Mouse (Mus musculus): Measurements from ENCODE around the gene Nek11. TPM values are rescaled to one million over a fixed set of nuclear protein-coding genes. Genes with fewer than 3 reads are reported as not detected.

Nek11 gene
- polyA plus RNA-seq, 1 experiment from 2014 or later = 0.72 TPM

DNA sequence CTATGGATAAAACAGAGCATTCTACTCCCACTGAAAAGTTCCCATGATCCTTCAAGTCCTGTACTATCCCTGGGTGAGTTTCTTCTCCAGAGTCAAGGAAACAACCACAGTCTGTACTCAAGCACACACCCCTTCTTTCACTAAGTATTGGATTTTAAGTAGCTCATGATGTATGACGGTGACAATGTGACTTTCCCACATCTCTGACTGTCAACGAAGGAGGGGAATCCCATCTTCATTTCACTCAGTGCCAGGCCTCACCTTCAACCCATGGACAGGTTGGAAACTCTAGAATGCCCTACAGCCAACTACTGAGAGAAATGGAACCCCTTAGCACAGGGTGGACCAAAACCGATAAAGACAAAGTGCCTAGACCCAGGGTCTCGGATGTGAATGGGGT is 29.1 kb downstream of the Nek11 start:
- no peak for ATAC-seq (ENCODE audit: insufficient number of reproducible peaks, insufficient read depth, low FRiP score, low TSS enrichment)
- H3K36me3 ChIP-seq = no peaks in the 10 kb centered on the region
- H3K9me3 ChIP-seq = no peaks in the 10 kb centered on the region
- H3K27me3 ChIP-seq = no peaks in the 10 kb centered on the region
- no peaks in the 10 kb centered on the region for H3K4me1 ChIP-seq
- no peak overlapping the region for H3K9ac ChIP-seq
- WGBS = 86% methylated on average over 4 of the region's 4 CpGs
- no peak overlapping the region for H3K27ac ChIP-seq
- H3K4me2 ChIP-seq (replicated peaks) = no peak overlapping the region
- no peak overlapping the region for H3K4me3 ChIP-seq

DNA sequence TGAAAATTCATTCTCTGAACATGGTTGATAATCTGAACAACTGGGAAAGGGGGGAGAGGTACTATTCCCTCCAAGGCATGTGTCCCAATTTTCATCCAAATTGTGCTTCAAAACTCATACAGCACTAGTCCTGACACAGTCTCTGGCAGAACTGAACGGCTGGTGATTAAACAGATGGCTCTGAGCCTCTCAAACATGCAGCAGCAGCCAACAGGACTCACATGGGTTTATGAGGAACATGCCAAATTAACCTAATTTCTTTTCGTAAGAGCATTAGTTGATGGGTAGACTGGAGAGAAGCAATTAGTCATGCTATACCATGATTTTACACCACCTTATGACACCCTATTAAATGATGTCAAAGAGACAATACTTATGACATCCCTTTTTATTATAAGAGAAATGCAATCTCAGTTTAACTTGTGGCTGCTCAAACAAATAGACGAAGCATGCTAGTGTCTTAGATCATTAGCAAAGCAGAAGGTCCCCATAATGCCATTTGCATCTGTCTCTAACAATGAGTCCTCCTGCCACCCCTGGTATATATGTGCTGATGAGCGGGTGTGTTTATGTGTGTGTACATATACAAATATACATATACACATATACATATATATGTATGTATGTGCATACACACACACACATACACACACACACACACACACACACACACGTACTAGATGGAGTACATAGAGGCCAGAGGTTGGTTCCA is 31.6 kb downstream of the Nek11 start:
- Histone ChIP-seq H3K9ac (no peak overlapping the region), H3K4me2 (replicated peaks) (no peak overlapping the region), H3K27ac (no peak overlapping the region), H3K27me3 (no peaks in the 10 kb centered on the region), H3K36me3 (no peaks in the 10 kb centered on the region), H3K9me3 (no peaks in the 10 kb centered on the region), H3K4me3 (no peak overlapping the region), H3K4me1 (no peaks in the 10 kb centered on the region)
- no peak for ATAC-seq (ENCODE audit: insufficient number of reproducible peaks, insufficient read depth, low FRiP score, low TSS enrichment)
- WGBS = 81% methylated on average over 5 of the region's 5 CpGs

DNA sequence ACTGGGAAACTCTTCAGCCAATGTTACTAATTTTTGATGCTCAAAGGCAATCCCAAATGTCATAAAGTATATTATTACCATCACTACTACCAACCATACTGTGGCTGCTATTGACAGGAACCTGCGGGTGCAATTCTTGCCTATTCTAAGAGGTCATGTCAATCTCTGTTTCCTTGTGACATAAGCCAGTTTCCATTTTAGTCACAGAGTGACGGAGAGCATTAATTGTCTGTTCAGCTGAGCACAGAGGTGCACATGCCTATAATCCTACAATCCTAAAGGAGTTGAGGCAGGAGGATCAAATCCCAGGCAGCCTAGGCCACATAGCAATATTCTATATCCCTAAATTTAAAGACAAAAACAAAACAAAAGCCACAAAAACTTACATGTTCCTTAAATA is 33.1 kb downstream of the Nek11 start:
- Histone ChIP-seq H3K27ac (no peak overlapping the region), H3K9ac (no peak overlapping the region), H3K4me1 (no peaks in the 10 kb centered on the region), H3K36me3 (no peaks in the 10 kb centered on the region), H3K27me3 (no peaks in the 10 kb centered on the region), H3K4me3 (no peak overlapping the region), H3K9me3 (no peaks in the 10 kb centered on the region), H3K4me2 (replicated peaks) (no peak overlapping the region)
- whole genome bisulfite sequencing = 79% methylated on average over 2 of the region's 2 CpGs
- ATAC-seq (ENCODE audit: insufficient number of reproducible peaks, insufficient read depth, low FRiP score, low TSS enrichment) = no peak

DNA sequence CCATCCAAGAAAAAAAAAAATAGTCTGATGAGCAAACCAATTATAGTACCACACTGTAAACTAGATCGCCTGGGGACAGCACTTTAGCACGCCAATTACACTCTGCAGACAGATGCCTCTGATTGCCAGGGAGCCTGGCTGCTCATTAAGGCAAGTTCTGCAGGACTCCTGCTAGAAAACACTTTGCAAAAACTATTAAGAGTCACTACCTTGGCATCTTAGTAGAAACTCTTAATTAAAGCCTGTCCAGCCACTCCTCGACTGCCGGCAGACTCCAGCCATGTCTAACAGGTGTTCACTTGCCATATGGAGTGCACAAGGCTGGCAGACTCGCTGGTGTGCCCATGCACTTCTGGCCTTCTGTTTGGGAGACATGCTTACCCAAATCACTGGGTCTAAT is 46.3 kb downstream of the Nek11 start:
- no peak for ATAC-seq (ENCODE audit: insufficient number of reproducible peaks, insufficient read depth, low FRiP score, low TSS enrichment)
- Histone ChIP-seq H3K27ac (no peak overlapping the region), H3K27me3 (no peaks in the 10 kb centered on the region), H3K4me1 (no peaks in the 10 kb centered on the region), H3K9me3 (no peaks in the 10 kb centered on the region), H3K36me3 (no peaks in the 10 kb centered on the region), H3K4me3 (no peak overlapping the region), H3K9ac (no peak overlapping the region), H3K4me2 (replicated peaks) (no peak overlapping the region)
- WGBS = 61% methylated on average over 5 of the region's 5 CpGs

DNA sequence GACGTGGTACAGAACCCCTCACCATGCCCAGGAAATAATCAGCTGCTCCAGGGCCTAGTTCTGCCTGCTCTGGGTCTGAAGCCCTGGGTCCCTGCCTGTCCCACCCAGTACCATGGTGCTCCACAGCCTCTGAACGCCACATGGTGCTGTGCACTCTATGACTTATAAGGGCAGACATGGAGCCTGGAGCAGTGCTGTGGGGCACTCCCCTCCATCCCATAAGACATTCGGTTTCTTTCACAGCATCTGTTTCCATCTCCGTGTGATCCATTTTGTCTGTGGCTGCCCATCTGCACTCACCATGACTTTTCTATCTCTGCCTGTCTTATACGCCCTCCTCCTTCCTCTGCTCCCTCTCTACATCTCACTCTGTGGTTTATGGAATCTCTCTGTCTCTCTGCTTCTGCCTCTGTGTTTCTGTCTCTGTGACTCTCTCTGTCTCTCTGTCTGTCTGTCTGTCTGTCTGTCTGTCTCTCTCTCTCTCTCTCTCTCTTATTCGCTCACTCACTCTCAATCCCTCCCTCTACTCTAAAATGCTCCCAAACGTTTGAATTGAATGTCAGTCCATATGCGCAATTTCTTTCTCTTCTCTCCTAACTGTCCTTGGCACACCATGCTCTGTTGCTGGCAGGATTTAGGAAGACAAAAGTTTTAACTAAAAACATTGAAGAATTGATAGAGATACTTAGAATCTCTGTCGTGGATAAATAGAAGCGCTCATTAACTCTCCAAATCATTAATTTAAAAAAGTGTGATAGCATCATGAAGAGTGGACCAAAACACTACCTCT is 46.9 kb downstream of the Nek11 start:
- WGBS = 73% methylated on average over 10 of the region's 10 CpGs
- Histone ChIP-seq H3K4me1 (no peaks in the 10 kb centered on the region), H3K9me3 (no peaks in the 10 kb centered on the region), H3K27ac (no peak overlapping the region), H3K4me2 (replicated peaks) (no peak overlapping the region), H3K36me3 (no peaks in the 10 kb centered on the region), H3K4me3 (no peak overlapping the region), H3K27me3 (no peaks in the 10 kb centered on the region), H3K9ac (no peak overlapping the region)
- ATAC-seq (ENCODE audit: insufficient number of reproducible peaks, insufficient read depth, low FRiP score, low TSS enrichment) = no peak

DNA sequence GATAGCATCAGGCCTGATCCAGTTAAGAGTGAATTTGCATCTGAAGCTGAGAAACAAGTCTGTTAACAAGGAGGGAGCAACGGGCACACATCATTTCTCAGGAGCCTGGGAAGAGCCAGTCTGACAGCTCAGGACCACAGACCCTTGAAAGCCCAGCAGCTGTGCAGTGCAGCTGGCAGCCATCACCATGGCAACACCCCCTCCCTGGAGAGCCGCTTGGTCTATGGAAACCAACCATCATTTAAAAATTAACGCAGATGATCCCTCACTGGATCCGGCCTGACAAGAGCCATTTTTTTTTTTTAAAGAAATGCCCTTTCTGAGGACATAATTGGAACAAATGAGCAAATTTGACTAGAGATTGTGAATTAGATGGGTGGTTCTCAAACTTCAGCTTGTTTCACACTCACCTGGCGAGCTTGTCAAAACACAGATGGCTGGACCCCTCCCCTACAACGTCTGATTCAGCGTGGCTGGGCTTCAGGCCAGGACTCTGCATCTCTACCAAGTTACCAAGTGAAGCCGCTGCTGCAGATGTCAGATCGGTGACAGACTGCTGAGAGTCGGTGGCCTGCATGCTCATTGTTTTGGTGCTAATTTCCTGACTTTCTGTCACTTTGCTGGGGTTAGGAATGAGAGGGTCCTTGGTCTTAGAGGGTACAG is 52.2 kb downstream of the Nek11 start:
- 0 out of 2 replicates have a peak, but pooled peaks have one; percentile 47 for ATAC-seq (ENCODE audit: insufficient number of reproducible peaks, insufficient read depth, low FRiP score, low TSS enrichment)
- H3K27me3 ChIP-seq = no peaks in the 10 kb centered on the region
- 58% methylated on average over 10 of the region's 10 CpGs for WGBS
- H3K9me3 ChIP-seq = no peaks in the 10 kb centered on the region
- H3K4me3 ChIP-seq = no peak overlapping the region
- H3K4me1 ChIP-seq = no peaks in the 10 kb centered on the region
- H3K9ac ChIP-seq = no peak overlapping the region
- H3K36me3 ChIP-seq = no peaks in the 10 kb centered on the region
- no peak overlapping the region for H3K27ac ChIP-seq
- no peak overlapping the region for H3K4me2 ChIP-seq (replicated peaks)

DNA sequence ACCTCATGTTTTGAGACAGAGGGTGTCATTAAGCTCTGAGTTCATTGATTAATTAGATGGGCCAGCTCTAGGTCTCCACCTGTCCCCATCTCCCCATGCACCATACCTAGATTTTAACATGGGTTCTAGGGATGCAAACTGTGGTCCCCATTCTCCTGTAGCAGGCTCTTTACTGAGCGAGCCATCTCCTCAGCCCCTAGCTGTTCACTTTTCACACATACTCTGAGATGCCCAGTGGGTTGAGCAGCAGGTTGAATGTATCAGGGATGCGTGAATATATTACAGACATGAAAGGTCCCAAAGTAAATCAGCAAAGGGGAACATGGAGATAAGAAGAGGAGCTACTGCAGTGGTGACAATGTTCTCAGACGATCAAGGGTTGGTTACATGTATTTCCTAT is 52.8 kb downstream of the Nek11 start:
- Histone ChIP-seq H3K27me3 (no peaks in the 10 kb centered on the region), H3K4me1 (no peaks in the 10 kb centered on the region), H3K4me2 (replicated peaks) (no peak overlapping the region), H3K9ac (no peak overlapping the region), H3K36me3 (no peaks in the 10 kb centered on the region), H3K27ac (no peak overlapping the region), H3K9me3 (no peaks in the 10 kb centered on the region), H3K4me3 (no peak overlapping the region)
- ATAC-seq (ENCODE audit: insufficient number of reproducible peaks, insufficient read depth, low FRiP score, low TSS enrichment) = no peak
- WGBS = 85% methylated on average over 3 of the region's 3 CpGs

DNA sequence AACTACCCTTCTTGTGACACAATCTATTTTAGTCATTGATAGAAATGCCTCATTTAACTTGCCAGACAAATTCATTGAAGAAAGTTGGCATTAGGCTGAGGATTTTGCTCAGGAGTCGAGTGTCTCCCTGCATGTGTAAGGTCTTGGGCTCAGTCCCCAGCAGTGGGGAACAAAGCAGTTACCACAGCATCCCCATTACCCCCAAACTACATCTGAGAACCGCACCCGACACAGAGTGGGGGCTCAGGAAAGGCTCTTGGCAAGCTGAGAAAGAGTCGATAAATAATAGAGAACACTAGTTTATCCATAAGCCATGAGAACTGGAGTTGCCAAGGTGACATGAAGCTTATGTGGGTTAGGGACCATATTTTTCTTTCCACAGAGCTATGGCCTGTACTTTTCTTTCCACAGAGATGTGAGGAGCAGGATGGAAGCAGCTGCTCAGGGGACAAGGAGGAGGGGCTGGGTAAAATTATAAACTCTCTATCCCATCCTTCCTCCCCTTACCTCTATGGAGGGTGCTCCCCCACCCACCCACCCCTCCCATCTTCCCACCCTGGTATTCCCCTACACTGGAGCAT is 62.8 kb downstream of the Nek11 start:
- H3K4me2 ChIP-seq (replicated peaks) = no peak overlapping the region
- WGBS = 76% methylated on average over 4 of the region's 4 CpGs
- H3K4me1 ChIP-seq = no peaks in the 10 kb centered on the region
- no peak overlapping the region for H3K4me3 ChIP-seq
- no peaks in the 10 kb centered on the region for H3K27me3 ChIP-seq
- no peaks in the 10 kb centered on the region for H3K9me3 ChIP-seq
- H3K27ac ChIP-seq = no peak overlapping the region
- H3K36me3 ChIP-seq = no peaks in the 10 kb centered on the region
- no peak for ATAC-seq (ENCODE audit: insufficient number of reproducible peaks, insufficient read depth, low FRiP score, low TSS enrichment)
- H3K9ac ChIP-seq = no peak overlapping the region

DNA sequence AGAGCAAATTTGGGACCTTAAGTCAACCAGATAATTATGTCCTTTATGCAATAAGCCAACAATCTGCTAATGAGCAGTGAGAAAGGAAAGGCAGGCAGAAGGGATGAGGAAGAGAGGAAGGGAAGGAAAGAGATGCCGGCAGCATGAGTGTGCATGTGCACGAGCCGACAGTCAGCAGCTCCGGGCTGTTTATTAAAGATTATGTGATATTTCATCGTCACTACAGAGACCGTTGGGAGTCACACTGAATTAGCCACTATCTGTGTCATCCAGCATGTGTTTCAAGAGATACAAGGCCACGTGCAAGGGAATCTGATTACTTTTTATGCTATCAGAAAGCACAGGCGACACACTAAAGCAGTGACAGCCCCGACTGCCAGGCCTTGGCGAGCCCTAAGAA is 73.5 kb downstream of the Nek11 start:
- WGBS = 83% methylated on average over 10 of the region's 10 CpGs
- no peaks in the 10 kb centered on the region for H3K4me1 ChIP-seq
- no peak overlapping the region for H3K4me3 ChIP-seq
- H3K9me3 ChIP-seq = no peaks in the 10 kb centered on the region
- no peak for ATAC-seq (ENCODE audit: insufficient number of reproducible peaks, insufficient read depth, low FRiP score, low TSS enrichment)
- H3K27ac ChIP-seq = no peak overlapping the region
- H3K27me3 ChIP-seq = no peaks in the 10 kb centered on the region
- no peak overlapping the region for H3K9ac ChIP-seq
- no peaks in the 10 kb centered on the region for H3K36me3 ChIP-seq
- H3K4me2 ChIP-seq (replicated peaks) = no peak overlapping the region

DNA sequence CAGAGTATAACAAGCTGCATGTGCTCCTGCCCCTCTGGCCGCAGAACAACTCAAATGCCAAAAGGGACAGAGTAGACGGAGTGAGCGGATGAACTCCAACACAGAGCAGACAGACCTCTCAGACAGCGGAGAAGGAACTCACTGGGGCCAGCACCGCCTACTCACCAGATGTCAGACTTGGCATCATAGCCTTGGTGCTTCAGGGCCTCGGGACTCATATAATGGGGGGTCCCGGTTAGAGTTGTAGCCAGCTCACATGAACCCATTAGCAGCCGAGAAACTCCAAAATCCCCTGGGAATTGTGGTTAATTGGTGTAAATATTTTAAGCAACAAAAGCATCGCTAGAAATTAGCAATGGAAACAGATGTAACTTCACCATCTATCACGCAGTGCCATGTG is 82.1 kb downstream of the Nek11 start:
- H3K4me2 ChIP-seq (replicated peaks) = no peak overlapping the region
- H3K4me3 ChIP-seq = no peak overlapping the region
- H3K36me3 ChIP-seq = no peaks in the 10 kb centered on the region
- no peak for ATAC-seq (ENCODE audit: insufficient number of reproducible peaks, insufficient read depth, low FRiP score, low TSS enrichment)
- no peak overlapping the region for H3K27ac ChIP-seq
- no peaks in the 10 kb centered on the region for H3K27me3 ChIP-seq
- no peaks in the 10 kb centered on the region for H3K4me1 ChIP-seq
- H3K9me3 ChIP-seq = no peaks in the 10 kb centered on the region
- WGBS = 73% methylated on average over 10 of the region's 10 CpGs
- no peak overlapping the region for H3K9ac ChIP-seq

DNA sequence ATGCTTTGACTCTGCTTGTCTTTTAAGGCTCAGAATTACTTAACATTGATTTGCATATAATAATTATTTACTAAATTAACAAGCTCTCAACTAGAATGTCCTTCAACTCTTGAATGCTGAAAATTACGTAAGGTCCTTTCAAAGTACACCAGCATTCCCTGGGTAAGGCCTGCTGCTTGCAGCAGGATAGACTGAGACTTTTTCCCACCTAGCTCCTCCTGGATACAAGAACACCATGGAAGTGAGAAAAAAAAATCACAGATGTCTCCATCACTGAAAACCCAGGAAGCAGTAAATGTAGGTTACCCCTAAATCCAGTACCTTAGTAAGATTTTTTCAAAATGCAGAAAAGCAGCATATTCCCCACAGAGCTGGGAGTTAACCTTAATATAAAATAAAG is 82.6 kb downstream of the Nek11 start:
- Histone ChIP-seq H3K9me3 (no peaks in the 10 kb centered on the region), H3K4me3 (no peak overlapping the region), H3K27ac (no peak overlapping the region), H3K9ac (no peak overlapping the region), H3K4me2 (replicated peaks) (no peak overlapping the region), H3K4me1 (no peaks in the 10 kb centered on the region), H3K27me3 (no peaks in the 10 kb centered on the region), H3K36me3 (no peaks in the 10 kb centered on the region)
- WGBS = 86% methylated on average over 1 of the region's 1 CpGs
- ATAC-seq (ENCODE audit: insufficient number of reproducible peaks, insufficient read depth, low FRiP score, low TSS enrichment) = no peak

Data from embryonic facial prominence, embryonic 12.5 days (tissue).